17 mouse cellular contexts compared by ENCODE assay signal in genomic region chr9:115008194-115008593, GRCm38 (mm10). TPM values are rescaled to one million over a fixed set of nuclear protein-coding genes. Genes with fewer than 3 reads are reported as not detected.
DNase-seq lines count a peak whose midpoint lies in the region; ATAC-seq and TF ChIP-seq lines count a peak whose summit lies in the region.
"Had no signal": no experiment of that assay in that cellular context is flagged by ENCODE, and none has a peak within 500 bp of the region (broad histone marks: within the 10 kb centered on the region; RNA-seq: fewer than 3 reads in every experiment).

No protein-coding gene starts in this region.

- H3K4me3 ChIP-seq in gastrocnemius, adult 2 months, result no peak overlapping the region
- no peak overlapping the region for H3K4me3 ChIP-seq in kidney, embryonic 16.5 days (ENCODE audit: low read length)
- H3K4me3 ChIP-seq: embryonic facial prominence, embryonic 12.5 days; hindbrain, embryonic 10.5 days; layer of hippocampus, adult 2 months; liver, embryonic 13.5 days; megakaryocyte, embryonic 14.5 days had no signal

- TF ChIP-seq CTCF in gastrocnemius, adult 2 months (IDR thresholded peaks at IDR 0.05), result no peak

- H3K4me2 ChIP-seq in kidney, embryonic 16.5 days (replicated peaks; ENCODE audit: low read depth, low read length), result no peak overlapping the region
- H3K4me2 ChIP-seq: embryonic facial prominence, embryonic 12.5 days; liver, embryonic 13.5 days had no signal

- no peak for ATAC-seq in kidney, embryonic 16.5 days (ENCODE audit: low FRiP score, low TSS enrichment)

- intact Hi-C loops in gastrocnemius, adult 2 months (cut with DNase I), result no loop called here

- peaks cover 21% of the 10 kb centered on the region for H3K4me1 ChIP-seq in kidney, embryonic 16.5 days (ENCODE audit: insufficient read depth, low read length)
- H3K4me1 ChIP-seq: embryonic facial prominence, embryonic 12.5 days; hindbrain, embryonic 10.5 days; liver, embryonic 13.5 days; megakaryocyte, embryonic 14.5 days had no signal

- DNase-seq in gastrocnemius, adult 2 months, result no peak
- no peak for DNase-seq in gastrocnemius, adult 8-10 months (ENCODE audit: low spot score in 2 of 2)
- DNase-seq in kidney, adult 9 months, result no peak
- peak; percentile 39 for DNase-seq in right cerebral cortex, postnatal 25 days
- DNase-seq in right cerebral cortex, postnatal 4 days, result no peak
- no peak for DNase-seq in thymus, adult 18-20 months
- no peak for DNase-seq in T-cell, adult 2 months (ENCODE audit: low spot score)
- DNase-seq: adrenal gland, postnatal 10 days; cerebellum, adult 11-12 months; gastrocnemius, postnatal 25 days; kidney, adult 8-10 months; liver, embryonic 13.5 days had no signal

- H3K27me3 ChIP-seq in kidney, embryonic 16.5 days (ENCODE audit: insufficient read depth, low read length), result no peaks in the 10 kb centered on the region
- H3K27me3 ChIP-seq: embryonic facial prominence, embryonic 12.5 days; liver, embryonic 13.5 days had no signal

- H3K9ac ChIP-seq in kidney, embryonic 16.5 days (replicated peaks; ENCODE audit: low read length), result no peak overlapping the region
- H3K9ac ChIP-seq: embryonic facial prominence, embryonic 12.5 days; liver, embryonic 13.5 days had no signal

- H3K9me3 ChIP-seq in kidney, embryonic 16.5 days (ENCODE audit: low read length), result peaks cover 7% of the 10 kb centered on the region

- 80% methylated on average over 7 of the region's 7 CpGs for WGBS in kidney, embryonic 16.5 days

- no peaks in the 10 kb centered on the region for H3K36me3 ChIP-seq in kidney, embryonic 16.5 days (ENCODE audit: insufficient read depth, low read length)
- H3K36me3 ChIP-seq: embryonic facial prominence, embryonic 12.5 days; liver, embryonic 13.5 days had no signal

- peak overlapping the region; percentile 40; the same call in 1 of the 2 replicates for H3K27ac ChIP-seq in gastrocnemius, adult 2 months
- peak overlapping the region; percentile 22; the same call in 1 of the 2 replicates for H3K27ac ChIP-seq in kidney, embryonic 16.5 days (ENCODE audit: low read length)
- H3K27ac ChIP-seq: hindbrain, embryonic 10.5 days; layer of hippocampus, adult 2 months; liver, embryonic 13.5 days had no signal

RNA-seq across cellular contexts. Expression of gene Rps27rt, which starts 25.7 kb away (rescaled TPM):
- 10 to 100 TPM; 34.1 to 35.4 TPM for total RNA-seq in gastrocnemius, adult 2 months (2021)
- 10 to 100 TPM; 10.3 to 22.0 (median 17.3) TPM for total RNA-seq in gastrocnemius, adult 8-10 months (2022)
- polyA plus RNA-seq in kidney, embryonic 16.5 days (2015; fragmentation: Nextera tagmentation; extraction: Ambion mirVana), result 241 and 422 TPM in 2 replicates

RNA-seq across cellular contexts. Expression of gene Osbpl10, which starts 29.8 kb away (rescaled TPM):
- total RNA-seq in gastrocnemius, adult 2 months (2021), result 1 to 10 TPM; 2.0 to 3.7 TPM
- 1 to 10 TPM; 1.9 to 4.3 (median 3.1) TPM for total RNA-seq in gastrocnemius, adult 8-10 months (2022)
- polyA plus RNA-seq in kidney, embryonic 16.5 days (2015; fragmentation: Nextera tagmentation; extraction: Ambion mirVana), result 2.8 and 3.1 TPM in 2 replicates
